Mouse (Mus musculus) midbrain, embryonic 15.5 days (tissue): ENCODE data around the gene Cul9. TPM values are rescaled to one million over a fixed set of nuclear protein-coding genes. Genes with fewer than 3 reads are reported as not detected.

ENCODE experiments used
- ATAC-seq: fragments of 200-750 bp; cut with Nextera tagmentation; replicated peaks from 2 replicates; pipeline ENCODE4 v1.8.0; 2017; ENCODE audit warnings: moderate TSS enrichment
- H3K27ac ChIP-seq: fragments of 300-500 bp; sonication (generic); 2 replicates; pipeline ENCODE4 v1.5.1; 2015; ENCODE audit warnings: mild to moderate bottlenecking, inconsistent platforms
- H3K27me3 ChIP-seq: fragments of 300-500 bp; sonication (generic); replicated peaks from 2 replicates; pipeline ENCODE4 v1.6.1; 2015; ENCODE audit warnings: inconsistent platforms
- H3K36me3 ChIP-seq: fragments of 300-500 bp; sonication (generic); replicated peaks from 2 replicates; pipeline ENCODE4 v1.6.1; 2015; ENCODE audit warnings: inconsistent platforms
- H3K4me1 ChIP-seq: fragments of 300-500 bp; sonication (generic); 2 replicates; pipeline ENCODE4 v1.6.1; 2015; ENCODE audit warnings: inconsistent platforms
- H3K4me2 ChIP-seq: fragments of 300-500 bp; sonication (generic); 2 replicates; pipeline ENCODE4 v1.6.1; 2015; ENCODE audit warnings: inconsistent platforms, mild to moderate bottlenecking, moderate library complexity
- H3K4me3 ChIP-seq: fragments of 300-500 bp; sonication (generic); 2 replicates; pipeline ENCODE4 v1.5.1; 2015; ENCODE audit warnings: mild to moderate bottlenecking, inconsistent platforms
- H3K9ac ChIP-seq: fragments of 300-500 bp; sonication (generic); 2 replicates; pipeline ENCODE4 v1.6.1; 2015; ENCODE audit warnings: mild to moderate bottlenecking, inconsistent platforms
- H3K9me3 ChIP-seq: fragments of 300-500 bp; sonication (generic); 2 replicates; pipeline ENCODE4 v1.6.1; 2016; ENCODE audit warnings: inconsistent platforms
- WGBS: fragments of 180-500 bp; shearing (Covaris S2); methylation state at CpG from one replicate; pipeline ENCODE4 v1.1.7; 2015; ENCODE audit warnings: mixed read lengths; 5-methylcytosine and 5-hydroxymethylcytosine counted together
- polyA plus RNA-seq: library from polyadenylated mRNA; unstranded; fragments of >200 nt; fragmentation: Nextera tagmentation; extraction: Ambion mirVana; gene quantifications from 2 replicates; pipeline ENCODE4 v1.2.1, GENCODE M21; 2015

Gene Cul9
- polyA plus RNA-seq, 1 experiment from 2014 or later, result 26.7 TPM

- Histone ChIP-seq H3K27ac (no peak overlapping the region), H3K36me3 (peaks cover 27% of the 10 kb centered on the region; the same call in 1 of the 2 replicates), H3K9ac (no peak overlapping the region), H3K4me3 (no peak overlapping the region), H3K4me1 (no peaks in the 10 kb centered on the region), H3K27me3 (no peaks in the 10 kb centered on the region), H3K4me2 (no peak overlapping the region), H3K9me3 (no peaks in the 10 kb centered on the region)
- ATAC-seq, result no peak
- WGBS, result 35% methylated on average over 24 of the region's 24 CpGs
Measured at GRCm38 (mm10) chr17:46521963-46522668, 24.1 kb downstream of the Cul9 start.

DNA sequence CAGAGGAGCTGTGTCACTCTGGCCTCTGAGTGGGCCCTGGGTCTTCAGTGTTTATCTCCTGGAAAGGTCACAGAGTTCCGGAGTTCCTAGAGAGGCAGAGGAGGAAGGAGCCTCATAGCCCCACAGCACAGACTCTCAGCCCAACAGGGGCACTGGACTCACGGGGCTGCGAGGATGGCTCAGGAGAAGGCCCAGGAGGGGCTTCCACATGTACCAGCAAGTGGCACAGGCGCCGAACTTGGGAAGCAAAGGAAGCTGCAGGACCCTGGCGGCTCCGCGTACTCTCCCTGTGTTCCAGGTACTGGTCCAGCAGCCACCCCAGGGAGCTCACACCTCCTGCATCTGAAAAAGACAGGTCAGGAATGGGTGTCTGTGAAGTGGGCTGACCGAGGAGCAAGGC is 25.0 kb downstream of the Cul9 start:
- 80% methylated on average over 9 of the region's 9 CpGs for WGBS
- H3K4me1 ChIP-seq, result no peaks in the 10 kb centered on the region
- no peaks in the 10 kb centered on the region for H3K9me3 ChIP-seq
- no peaks in the 10 kb centered on the region for H3K27me3 ChIP-seq
- no peak overlapping the region for H3K4me2 ChIP-seq
- H3K36me3 ChIP-seq, result peaks cover 23% of the 10 kb centered on the region; the same call in 1 of the 2 replicates
- H3K27ac ChIP-seq, result no peak overlapping the region
- H3K4me3 ChIP-seq, result no peak overlapping the region
- ATAC-seq, result no peak
- H3K9ac ChIP-seq, result no peak overlapping the region

GRCm38 (mm10) chr17:46520385-46520979 is 25.7 kb downstream of the Cul9 start:
- Histone ChIP-seq H3K27me3 (no peaks in the 10 kb centered on the region), H3K4me1 (no peaks in the 10 kb centered on the region), H3K9ac (no peak overlapping the region), H3K27ac (no peak overlapping the region), H3K4me3 (no peak overlapping the region), H3K9me3 (no peaks in the 10 kb centered on the region), H3K4me2 (no peak overlapping the region), H3K36me3 (peaks cover 18% of the 10 kb centered on the region; the same call in 1 of the 2 replicates)
- no peak for ATAC-seq
- whole genome bisulfite sequencing, result 50% methylated on average over 25 of the region's 25 CpGs

GRCm38 (mm10) chr17:46519971-46520370 is 26.2 kb downstream of the Cul9 start:
- Histone ChIP-seq H3K9me3 (no peaks in the 10 kb centered on the region), H3K36me3 (peaks cover 13% of the 10 kb centered on the region; the same call in 1 of the 2 replicates), H3K4me1 (no peaks in the 10 kb centered on the region), H3K27ac (no peak overlapping the region), H3K4me3 (no peak overlapping the region), H3K4me2 (no peak overlapping the region), H3K9ac (no peak overlapping the region), H3K27me3 (no peaks in the 10 kb centered on the region)
- WGBS, result 52% methylated on average over 10 of the region's 10 CpGs
- no peak for ATAC-seq

DNA sequence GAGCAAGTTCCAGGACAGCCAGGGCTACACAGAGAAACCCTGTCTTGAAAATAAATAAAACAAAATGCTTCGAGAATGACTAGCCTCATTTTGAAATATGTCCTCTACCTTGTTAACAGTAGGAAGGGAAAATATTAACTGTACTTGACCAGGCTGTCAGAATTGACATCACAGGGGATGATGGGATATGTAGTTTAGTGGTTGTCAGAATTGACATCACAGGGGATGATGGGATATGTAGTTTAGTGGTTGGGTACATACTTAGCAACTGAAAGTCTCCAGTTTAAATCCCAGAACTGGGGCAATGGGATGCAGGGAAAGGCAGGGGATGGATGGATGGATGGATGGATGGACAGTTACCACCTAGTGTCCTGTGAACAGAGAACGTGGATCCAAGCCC is 32.9 kb downstream of the Cul9 start:
- ATAC-seq, result peak; percentile 57; the same call in 1 of the 2 replicates
- no peak overlapping the region for H3K4me2 ChIP-seq
- 64% methylated on average over 2 of the region's 2 CpGs for WGBS
- no peak overlapping the region for H3K4me3 ChIP-seq
- no peaks in the 10 kb centered on the region for H3K27me3 ChIP-seq
- H3K4me1 ChIP-seq, result no peaks in the 10 kb centered on the region
- H3K9ac ChIP-seq, result no peak overlapping the region
- no peak overlapping the region for H3K27ac ChIP-seq
- no peaks in the 10 kb centered on the region for H3K9me3 ChIP-seq
- peaks cover 4% of the 10 kb centered on the region; the same call in 1 of the 2 replicates for H3K36me3 ChIP-seq

GRCm38 (mm10) chr17:46511059-46511710 is 35.0 kb downstream of the Cul9 start:
- ATAC-seq, result peak; percentile 31; the same call in 1 of the 2 replicates

GRCm38 (mm10) chr17:46505617-46506016 is 40.6 kb downstream of the Cul9 start:
- no peaks in the 10 kb centered on the region for H3K9me3 ChIP-seq
- H3K4me3 ChIP-seq, result no peak overlapping the region
- 0 out of 2 replicates have a peak, but pooled peaks cover 4% of the 10 kb centered on the region for H3K36me3 ChIP-seq
- H3K27me3 ChIP-seq, result no peaks in the 10 kb centered on the region
- no peaks in the 10 kb centered on the region for H3K4me1 ChIP-seq
- no peak overlapping the region for H3K9ac ChIP-seq
- 91% methylated on average over 3 of the region's 3 CpGs for WGBS
- no peak overlapping the region for H3K4me2 ChIP-seq
- no peak for ATAC-seq
- H3K27ac ChIP-seq, result no peak overlapping the region

More at GRCm38 (mm10) chr17:46511059-46511710, 35.0 kb downstream of the Cul9 start:
- Histone ChIP-seq H3K27me3 (no peaks in the 10 kb centered on the region), H3K4me2 (no peak overlapping the region), H3K9me3 (no peaks in the 10 kb centered on the region), H3K27ac (no peak overlapping the region), H3K36me3 (0 out of 2 replicates have a peak, but pooled peaks cover 7% of the 10 kb centered on the region), H3K4me3 (no peak overlapping the region), H3K9ac (no peak overlapping the region), H3K4me1 (no peaks in the 10 kb centered on the region)
- WGBS, result 46% methylated on average over 11 of the region's 11 CpGs

GRCm38 (mm10) chr17:46503847-46504638 is 42.1 kb downstream of the Cul9 start:
- Histone ChIP-seq H3K4me2 (no peak overlapping the region), H3K4me1 (no peaks in the 10 kb centered on the region), H3K27ac (no peak overlapping the region), H3K4me3 (no peak overlapping the region), H3K36me3 (peaks cover 11% of the 10 kb centered on the region), H3K9me3 (no peaks in the 10 kb centered on the region), H3K27me3 (no peaks in the 10 kb centered on the region), H3K9ac (no peak overlapping the region)
- 85% methylated on average over 14 of the region's 14 CpGs for WGBS
- ATAC-seq, result no peak

GRCm38 (mm10) chr17:46502775-46503174 is 43.4 kb downstream of the Cul9 start:
- Histone ChIP-seq H3K36me3 (peaks cover 7% of the 10 kb centered on the region), H3K4me3 (no peak overlapping the region), H3K4me2 (no peak overlapping the region), H3K9ac (no peak overlapping the region), H3K9me3 (no peaks in the 10 kb centered on the region), H3K27ac (no peak overlapping the region), H3K27me3 (no peaks in the 10 kb centered on the region), H3K4me1 (no peaks in the 10 kb centered on the region)
- whole genome bisulfite sequencing, result 94% methylated on average over 2 of the region's 2 CpGs
- no peak for ATAC-seq

DNA sequence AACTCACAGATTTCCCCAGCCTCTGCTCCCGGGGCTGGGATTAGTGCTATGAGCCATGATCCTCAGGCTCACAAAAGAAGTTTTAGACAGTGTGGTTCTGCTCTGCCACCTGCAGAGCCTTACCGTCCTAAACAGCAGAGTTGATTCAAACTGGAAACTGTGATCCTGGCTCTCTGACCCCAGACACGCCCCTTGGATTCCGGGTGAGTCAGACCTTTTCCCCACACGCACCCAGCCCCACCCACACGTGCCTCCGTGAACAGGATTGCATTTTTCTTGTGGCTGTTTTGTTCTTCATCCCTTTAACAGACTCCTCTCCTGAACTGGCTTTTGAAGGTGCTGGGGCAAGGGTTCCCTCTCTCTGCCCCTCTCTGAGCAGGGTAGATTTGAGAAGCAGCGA is 48.2 kb downstream of the Cul9 start:
- H3K27me3 ChIP-seq, result peaks cover 11% of the 10 kb centered on the region
- 58% methylated on average over 8 of the region's 8 CpGs for WGBS
- no peak overlapping the region for H3K4me2 ChIP-seq
- H3K4me3 ChIP-seq, result no peak overlapping the region
- no peak overlapping the region for H3K9ac ChIP-seq
- no peak for ATAC-seq
- no peak overlapping the region for H3K27ac ChIP-seq
- H3K9me3 ChIP-seq, result no peaks in the 10 kb centered on the region
- peaks cover 4% of the 10 kb centered on the region; the same call in 1 of the 2 replicates for H3K4me1 ChIP-seq
- peaks cover 7% of the 10 kb centered on the region for H3K36me3 ChIP-seq

- Histone ChIP-seq H3K27me3 (peaks cover 14% of the 10 kb centered on the region), H3K36me3 (peaks cover 7% of the 10 kb centered on the region), H3K27ac (0 out of 2 replicates have a peak within 1 kb of the TSS, but pooled peaks have one; percentile 1), H3K4me2 (peak within 1 kb of the TSS; percentile 73), H3K4me1 (peaks cover 4% of the 10 kb centered on the region; the same call in 1 of the 2 replicates), H3K4me3 (peak within 1 kb of the TSS; percentile 45), H3K9me3 (no peaks in the 10 kb centered on the region), H3K9ac (peak within 1 kb of the TSS; percentile 36)
- under 1% methylated on average over 44 of the region's 44 CpGs for WGBS
- peak; percentile 97 for ATAC-seq
Measured at GRCm38 (mm10) chr17:46496623-46497434, 49.4 kb downstream of the Cul9 start, which contains the start of gene Dnph1. Dnph1 (plus strand) TSS chr17:46496711.
